Mouse (Mus musculus) common myeloid progenitor, adult 5-6 weeks (primary cell): ENCODE measurements around the gene Eif6. TPM values are rescaled to one million over a fixed set of nuclear protein-coding genes. Genes with fewer than 3 reads are reported as not detected.
"Not testable (repeated sequence)": the region's sequence is repeated elsewhere in the genome, so short reads cannot be mapped to it uniquely, and the experiment has no call there.

Experiments
- ATAC-seq: replicated peaks from 2 replicates; pipeline ENCODE4 v1.8.0; 2016; ENCODE audit warnings: low read depth, mild to moderate bottlenecking, moderate TSS enrichment, inconsistent platforms; ENCODE audit not compliant: poor library complexity, severe bottlenecking
- total RNA-seq: library from RNA; stranded (forward); fragments of 200-1000, 187-1606 nt; gene quantifications from 2 replicates; pipeline ENCODE4 v1.2.3, GENCODE M21; 2017

The Eif6 gene
- 49.4 and 83.3 TPM in 2 replicates for total RNA-seq

DNA sequence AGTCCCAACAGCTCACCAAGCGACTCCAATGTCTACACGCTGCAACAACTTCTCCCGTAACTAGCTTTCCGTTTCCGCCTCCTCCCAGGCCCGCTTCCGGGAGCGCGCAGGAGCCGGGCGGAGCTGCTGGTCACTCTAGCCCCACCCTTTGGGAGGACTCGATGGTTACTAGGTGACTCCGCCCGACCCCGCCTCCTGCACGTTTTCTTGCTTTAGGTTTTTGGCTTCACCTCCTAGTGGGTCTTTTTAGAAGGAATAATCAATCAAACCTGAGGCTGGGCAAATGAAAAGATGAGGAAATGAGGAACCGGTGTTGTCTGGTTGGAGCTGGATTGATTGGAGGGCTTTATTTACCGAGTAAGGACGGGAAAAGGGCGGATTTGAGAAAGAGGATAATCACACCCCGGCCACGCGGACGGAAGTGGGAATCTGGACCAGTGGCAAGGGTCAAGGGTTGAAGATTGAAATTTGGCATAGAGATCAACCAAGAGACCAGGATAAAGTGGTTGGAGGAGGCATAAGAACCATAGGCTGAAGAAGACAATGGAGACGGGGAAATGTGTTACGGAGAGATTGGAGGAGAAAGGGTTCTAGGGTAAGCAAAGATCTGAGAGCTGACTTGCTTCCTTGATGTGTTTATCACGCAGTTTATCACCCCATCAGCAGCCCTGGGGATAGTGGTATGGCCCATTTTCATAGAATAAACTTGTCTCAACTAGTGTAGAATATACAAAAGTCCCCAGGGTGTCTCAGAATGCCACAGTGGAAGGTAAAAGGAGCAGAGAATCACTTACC lies at the start of gene Eif6:
Eif6 (minus strand) TSS at position 296 of the 795 bp plus-strand sequence.
- ATAC-seq, result peak; percentile 94

DNA sequence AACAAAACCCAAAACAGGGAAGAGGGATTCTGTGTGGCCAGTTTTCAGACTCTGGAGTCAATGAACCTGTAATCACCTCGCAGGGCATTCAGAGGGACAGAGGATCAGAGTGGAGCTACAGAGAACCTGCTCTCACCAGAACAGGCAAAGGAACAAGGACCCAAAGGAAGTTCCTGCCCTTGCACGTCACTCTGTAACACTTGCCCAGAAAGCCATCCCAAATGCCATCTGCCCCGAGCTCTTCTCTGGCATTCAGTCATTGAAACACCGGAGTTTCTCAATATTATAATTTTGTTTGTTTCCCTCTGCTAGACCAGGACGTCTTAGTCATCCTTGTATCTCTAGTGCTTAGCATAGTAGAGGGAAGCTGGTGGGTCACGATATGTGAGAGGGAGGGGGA lies 46.9 kb upstream of the Eif6 start:
- ATAC-seq, result no peak

- ATAC-seq, result no peak
Measured at GRCm38 (mm10) chr2:155872930-155873507, 46.3 kb upstream of the Eif6 start.

DNA sequence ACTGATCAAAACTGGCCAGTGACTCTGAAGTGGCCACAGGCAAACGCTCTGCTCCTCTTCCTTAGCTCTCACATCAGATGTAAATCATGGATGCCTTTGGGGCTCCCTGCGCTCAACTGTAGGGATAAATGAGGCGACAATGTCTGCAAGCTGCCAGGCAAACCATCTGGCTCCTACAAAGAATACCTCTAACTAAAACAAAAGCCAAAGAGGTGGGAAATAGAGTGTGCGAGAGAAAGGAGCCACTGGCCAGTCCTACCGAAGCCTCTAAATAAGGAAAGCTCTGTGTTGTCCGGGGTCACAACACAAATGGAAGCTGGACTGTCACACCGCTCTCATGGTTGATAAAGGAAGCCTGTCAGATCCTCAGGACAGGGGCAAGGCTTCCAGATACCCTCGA lies 45.8 kb upstream of the Eif6 start:
- ATAC-seq, result no peak

- ATAC-seq, result no peak
Measured at GRCm38 (mm10) chr2:155869772-155870171, 43.0 kb upstream of the Eif6 start.

GRCm38 (mm10) chr2:155868320-155868719 lies 41.6 kb upstream of the Eif6 start:
- no peak; the same call in 1 of the 2 replicates for ATAC-seq

GRCm38 (mm10) chr2:155863301-155863867 lies 36.7 kb upstream of the Eif6 start:
- ATAC-seq, result no peak

GRCm38 (mm10) chr2:155862573-155863300 lies 36.0 kb upstream of the Eif6 start:
- ATAC-seq, result no peak

DNA sequence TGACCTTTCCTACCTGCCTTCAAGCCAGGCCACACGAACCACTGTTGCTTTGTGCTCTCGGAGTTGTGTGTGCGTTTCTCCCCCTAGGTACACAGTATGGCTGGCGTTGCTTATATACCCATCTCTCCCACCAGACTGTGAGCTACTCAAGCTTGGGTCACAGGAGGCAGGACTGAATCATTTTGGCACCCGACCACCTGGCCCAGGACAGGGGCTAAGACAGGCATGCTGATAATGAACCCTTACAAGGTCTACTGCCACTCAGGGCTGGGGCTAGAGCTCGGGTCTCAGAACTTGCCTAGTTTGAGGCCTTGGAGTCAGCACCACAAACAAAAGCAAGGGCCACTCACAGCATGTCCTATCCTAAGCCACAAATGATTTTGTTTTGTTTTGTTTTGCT lies 34.9 kb upstream of the Eif6 start:
- no peak for ATAC-seq

DNA sequence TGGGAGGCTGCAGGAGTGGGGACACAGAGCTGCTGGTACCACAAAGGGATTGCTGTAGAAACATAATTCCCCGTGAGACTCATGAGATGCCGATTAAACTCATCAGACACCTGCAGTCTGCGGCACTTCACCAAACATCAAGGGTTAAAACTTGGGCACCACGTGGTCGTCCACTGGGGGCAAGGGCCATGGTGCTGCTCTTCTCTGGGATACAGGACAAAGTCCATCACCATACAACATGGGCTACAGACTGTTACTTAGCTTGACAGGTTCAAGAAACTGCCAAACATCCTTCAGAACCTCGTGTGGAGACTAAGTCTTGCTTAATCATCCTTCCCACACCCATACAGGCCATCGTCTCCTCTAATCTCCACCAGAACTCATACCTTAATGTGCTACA lies 33.4 kb upstream of the Eif6 start:
- no peak for ATAC-seq

DNA sequence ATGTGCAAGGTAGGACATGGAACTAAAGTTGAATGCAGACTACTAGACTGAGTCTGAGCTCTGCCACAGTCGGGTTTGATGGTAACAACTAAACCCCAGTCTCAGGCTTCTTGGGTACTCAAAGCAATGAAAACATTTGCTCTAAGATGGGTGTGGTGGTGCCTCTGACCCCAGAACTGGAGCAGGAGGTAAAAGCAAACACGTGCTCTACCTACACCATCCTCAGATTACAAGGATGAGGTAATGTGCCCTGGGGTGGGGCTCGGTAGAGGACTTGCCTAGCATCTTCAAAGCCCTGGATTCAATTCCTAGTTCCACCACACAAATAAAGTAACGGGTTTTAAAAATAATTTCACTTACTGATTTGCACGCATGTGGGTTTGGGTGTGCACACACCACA lies 25.8 kb upstream of the Eif6 start:
- ATAC-seq, result no peak

GRCm38 (mm10) chr2:155850120-155850519 lies 23.4 kb upstream of the Eif6 start:
- no peak for ATAC-seq

GRCm38 (mm10) chr2:155849464-155849863 lies 22.7 kb upstream of the Eif6 start:
- no peak for ATAC-seq

DNA sequence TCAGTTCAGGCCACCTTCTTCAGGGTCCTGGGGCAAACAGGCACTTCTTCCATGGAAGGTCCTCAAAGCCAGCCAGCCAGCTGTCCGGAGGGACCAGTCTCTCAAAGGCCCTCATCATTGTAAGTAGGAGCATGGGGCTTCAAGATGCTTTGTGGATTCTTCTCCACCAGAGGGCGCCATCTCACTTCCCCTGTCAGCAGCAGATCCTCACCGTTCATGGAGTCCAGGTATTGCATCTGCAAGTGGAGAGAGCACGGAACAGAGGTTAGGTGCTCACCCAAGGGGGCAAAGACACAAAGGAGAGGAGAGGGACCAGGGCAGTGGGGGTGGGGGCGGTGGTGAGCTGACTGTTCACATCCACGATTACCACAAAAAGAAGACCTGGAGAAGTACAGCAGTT lies 21.6 kb upstream of the Eif6 start:
- ATAC-seq, result peak; percentile 83

- ATAC-seq, result no peak
Measured at GRCm38 (mm10) chr2:155846930-155847329, 20.2 kb upstream of the Eif6 start.

DNA sequence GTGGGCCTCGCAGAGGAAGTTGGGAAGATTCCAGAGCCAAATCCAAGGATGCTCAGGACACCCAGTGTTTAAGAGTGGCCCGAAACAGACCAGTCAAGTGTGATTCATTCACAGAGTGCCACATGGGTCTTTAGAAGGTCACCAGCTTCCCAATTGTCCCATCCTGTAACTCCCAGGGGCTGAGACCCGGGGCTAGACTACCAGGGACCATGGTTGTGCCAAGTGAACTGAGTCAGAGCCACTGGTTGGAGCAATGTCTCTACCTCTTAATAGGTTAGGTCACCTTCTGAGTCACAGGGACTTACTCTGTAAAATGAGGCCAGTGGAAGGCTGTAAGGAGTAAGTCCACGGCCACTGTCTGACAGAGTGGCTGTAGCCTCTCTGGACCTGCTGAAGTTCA lies 12.2 kb upstream of the Eif6 start:
- no peak for ATAC-seq

GRCm38 (mm10) chr2:155837961-155838360 lies 11.2 kb upstream of the Eif6 start:
- no peak for ATAC-seq

- no peak for ATAC-seq
Measured at GRCm38 (mm10) chr2:155834732-155835131, 8.0 kb upstream of the Eif6 start, which contains the start of gene Fam83c. Gene Fam83c, minus strand, starts transcription at chr2:155834854.

DNA sequence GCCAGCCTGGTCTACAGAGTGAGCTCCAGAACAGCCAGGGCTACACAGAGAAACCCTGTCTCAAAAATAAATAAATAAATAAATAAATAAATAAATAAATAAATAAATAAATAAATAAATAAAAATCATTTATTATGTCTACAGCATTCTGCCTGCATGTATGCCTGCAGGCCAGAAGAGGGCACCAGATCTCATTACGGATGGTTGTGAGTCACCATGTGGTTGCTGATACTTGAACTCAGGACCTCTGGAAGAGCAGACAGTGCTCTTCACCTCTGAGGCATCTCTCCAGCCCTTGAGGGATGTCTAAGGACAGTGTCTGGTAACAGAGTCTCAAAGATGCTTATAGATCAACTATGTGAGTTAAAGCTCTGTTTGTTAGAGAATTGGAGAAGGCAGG lies 5.4 kb upstream of the Eif6 start:
- ATAC-seq, result not testable (repeated sequence)

DNA sequence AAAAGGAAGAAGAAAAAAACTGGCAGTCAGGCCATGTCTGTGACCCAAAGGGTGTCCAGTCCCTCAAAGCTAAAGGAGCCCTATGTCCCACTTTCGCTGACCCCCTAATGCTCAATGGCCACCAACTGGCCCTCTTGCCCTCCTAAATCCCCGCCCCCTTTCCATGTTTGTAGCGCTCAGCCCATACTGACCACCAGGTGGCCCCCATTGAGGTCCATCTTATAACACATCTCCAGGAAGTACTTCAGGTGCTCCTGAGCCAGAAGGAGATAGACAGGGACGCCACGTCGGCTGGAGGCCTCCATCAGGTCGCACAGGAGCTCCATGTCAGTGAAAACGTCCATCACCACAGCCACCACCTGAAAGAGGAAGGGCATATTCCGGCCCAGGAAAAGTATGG lies 4.6 kb upstream of the Eif6 start:
- ATAC-seq, result no peak

- ATAC-seq, result no peak
Measured at GRCm38 (mm10) chr2:155830841-155831240, 4.1 kb upstream of the Eif6 start.
